Mouse (Mus musculus) fibroblast of lung, adult 2 months (primary cell): ENCODE data around the gene Galntl6.
A peak's percentile ranks its signal among the peaks of the same experiment; 100 is the strongest.
"Not testable (repeated sequence)": the region's sequence is repeated elsewhere in the genome, so short reads cannot be mapped to it uniquely, and the experiment has no call there.

Experiments used
- DNase-seq: peaks from one replicate; pipeline ENCODE4 v3.0.0-alpha.2; 2011; ENCODE audit warnings: low read depth

Galntl6 gene

DNA sequence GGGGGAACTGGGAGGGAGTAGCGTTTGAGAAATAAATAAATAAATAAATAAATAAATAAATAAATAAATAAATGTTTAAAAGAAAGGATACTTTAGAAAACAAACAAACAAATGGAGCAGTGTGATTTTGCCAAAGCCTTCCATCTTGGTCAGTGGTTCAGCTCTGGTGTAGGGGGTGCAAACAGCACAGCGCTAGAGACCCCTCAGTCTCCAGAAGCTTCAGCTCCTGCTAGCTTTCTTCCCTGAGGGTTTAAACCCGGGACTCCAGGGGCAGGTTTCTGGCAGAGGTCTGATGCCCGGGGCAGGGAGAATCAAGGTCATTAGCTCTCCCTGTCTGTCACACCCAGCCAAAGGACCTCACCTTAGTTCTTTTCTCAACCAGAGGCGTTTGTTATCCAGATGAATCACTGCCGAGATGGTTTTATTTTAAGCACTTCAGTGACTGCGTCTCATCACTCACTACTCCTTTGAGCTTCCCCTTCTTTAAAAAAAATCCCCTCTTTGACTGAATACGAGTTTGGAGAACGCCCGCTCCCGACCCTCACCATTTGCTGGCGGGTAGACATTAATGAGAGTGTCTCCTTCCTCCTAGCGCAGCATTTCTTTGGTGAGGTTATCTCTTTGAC is 1146.6 kb downstream of the Galntl6 start:
- no peak for DNase-seq

DNA sequence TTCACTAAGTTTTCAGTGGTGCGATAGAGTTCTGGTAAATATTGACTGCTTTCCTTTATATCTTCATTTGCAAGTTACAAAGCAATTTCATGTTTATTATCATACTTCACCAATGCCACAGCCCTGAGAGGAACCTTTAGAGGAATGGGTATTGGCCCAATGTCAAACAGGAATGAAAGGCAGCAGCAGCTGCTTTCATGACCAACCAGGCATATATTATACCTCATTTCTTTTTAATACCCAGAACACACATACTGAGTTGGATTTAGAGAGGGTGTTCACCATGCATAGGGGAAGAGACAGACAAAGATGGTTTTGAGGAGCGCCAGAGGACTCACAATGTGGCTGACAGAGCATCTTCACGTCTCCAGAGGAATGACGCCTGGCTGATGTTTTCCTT is 1147.2 kb downstream of the Galntl6 start:
- no peak for DNase-seq

DNA sequence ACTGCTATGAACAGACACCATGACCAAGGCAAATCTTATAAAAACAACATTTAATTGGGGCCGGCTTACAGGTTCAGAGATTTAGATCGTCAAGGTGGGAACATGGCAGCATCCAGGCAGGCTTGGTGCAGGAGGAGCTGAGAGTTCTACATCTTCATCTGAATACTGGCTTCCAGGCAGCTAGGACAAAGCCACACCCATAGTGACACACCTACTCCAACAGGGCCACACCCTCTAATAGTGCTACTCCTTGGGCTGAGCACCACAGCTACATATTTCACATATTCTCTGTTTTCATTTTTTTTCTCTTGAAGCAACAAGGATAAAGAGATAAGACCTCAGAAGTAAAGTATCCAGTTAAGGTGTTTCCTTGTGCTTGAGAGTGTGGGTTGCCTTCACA is 1149.8 kb downstream of the Galntl6 start:
- not testable (repeated sequence) for DNase-seq

DNA sequence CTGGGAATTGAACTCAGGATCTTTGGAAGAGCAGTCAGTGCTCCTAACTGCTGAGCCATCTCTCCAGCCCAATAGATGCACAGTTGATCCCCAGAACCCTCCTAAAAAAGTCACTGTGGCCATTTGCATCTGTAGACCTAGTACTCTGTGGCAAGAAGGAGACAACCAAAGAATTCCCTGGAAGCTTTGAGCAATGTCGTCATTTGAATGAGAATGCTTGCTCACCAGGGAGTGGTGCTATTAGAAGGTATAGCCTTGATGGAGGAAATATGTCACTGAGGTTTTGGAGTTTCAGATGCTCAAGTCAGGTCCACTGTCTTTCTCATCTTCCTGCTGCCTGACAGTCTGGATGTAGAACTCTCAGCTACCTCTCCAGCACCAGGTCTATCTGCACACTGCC is 1151.5 kb downstream of the Galntl6 start:
- no peak for DNase-seq

DNA sequence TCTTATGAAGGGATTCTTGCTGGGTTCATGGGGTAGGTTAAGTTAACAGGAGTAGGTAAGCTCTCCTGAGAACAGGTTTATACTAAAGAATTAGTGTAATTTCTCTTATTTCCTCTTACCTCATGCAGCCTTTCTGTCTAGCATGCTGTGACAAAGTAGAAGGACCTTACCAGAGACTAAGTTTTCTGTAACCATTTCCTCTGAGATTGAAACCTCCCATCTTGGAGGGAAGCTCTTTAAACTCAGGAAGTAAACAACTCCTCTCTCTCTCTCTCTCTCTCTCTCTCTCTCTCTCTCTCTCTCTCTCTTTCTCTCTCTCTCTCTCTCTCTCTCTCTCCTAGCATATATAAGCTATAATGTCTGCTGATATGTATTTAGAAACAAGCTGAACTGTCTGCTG is 1153.6 kb downstream of the Galntl6 start:
- DNase-seq = no peak

DNA sequence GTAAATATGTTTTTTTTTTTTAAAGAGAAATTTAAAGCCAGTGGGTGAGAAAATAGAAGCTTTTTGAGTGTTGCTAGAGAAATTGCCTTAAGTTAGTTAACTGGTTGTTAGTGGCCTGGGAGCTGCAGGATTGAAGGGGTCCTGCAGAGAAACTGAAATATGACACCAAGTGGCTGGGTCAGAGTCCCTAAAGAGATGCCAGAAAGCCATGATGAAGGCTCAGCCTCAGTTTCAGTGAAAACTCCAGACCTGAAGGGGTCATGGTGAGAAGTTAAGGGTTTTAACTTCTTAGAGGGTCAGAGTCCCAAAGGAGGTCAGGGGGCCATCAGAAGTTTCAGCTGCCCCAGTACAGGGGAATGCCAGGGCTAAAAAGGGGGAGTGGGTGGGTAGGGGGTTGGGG is 1155.0 kb downstream of the Galntl6 start:
- DNase-seq = no peak

DNA sequence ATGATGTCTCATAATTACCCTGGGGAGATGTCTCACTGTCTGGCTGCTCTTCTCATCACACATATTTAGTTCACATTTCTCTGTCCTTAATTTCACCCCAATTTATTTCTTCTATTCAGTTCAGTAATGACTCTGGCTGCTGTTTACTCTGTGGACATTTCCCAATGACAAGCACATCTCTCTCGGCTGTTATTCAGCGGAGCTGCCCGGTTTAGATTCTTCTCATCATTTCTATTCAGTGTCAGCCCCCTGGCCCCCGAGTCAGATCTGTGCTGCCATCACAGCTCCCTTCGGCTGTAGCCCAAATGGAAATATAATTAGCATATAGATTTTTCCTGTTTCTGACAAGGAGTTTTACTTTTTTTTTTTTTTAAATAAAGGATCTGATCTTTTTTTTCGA is 1158.4 kb downstream of the Galntl6 start:
- no peak for DNase-seq

DNA sequence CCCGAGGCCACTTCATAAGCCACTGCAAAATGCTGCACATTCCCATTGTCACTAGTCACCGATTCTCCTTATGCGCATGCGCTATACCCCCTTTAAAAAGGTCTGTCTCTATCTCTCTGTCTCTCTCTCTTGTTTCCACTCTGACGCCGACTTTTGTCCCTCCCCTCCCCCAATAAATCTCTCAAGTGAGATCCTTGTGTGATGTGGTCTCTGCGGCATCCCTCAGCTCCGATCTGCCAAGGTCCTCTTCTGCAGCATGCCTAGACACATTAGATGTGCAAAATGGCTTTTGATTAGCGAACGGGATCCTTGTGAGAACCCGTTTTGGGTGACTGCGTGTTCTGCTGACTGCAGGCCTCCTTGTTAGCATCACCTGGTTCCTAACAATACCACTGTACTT is 1168.8 kb downstream of the Galntl6 start:
- no peak for DNase-seq

DNA sequence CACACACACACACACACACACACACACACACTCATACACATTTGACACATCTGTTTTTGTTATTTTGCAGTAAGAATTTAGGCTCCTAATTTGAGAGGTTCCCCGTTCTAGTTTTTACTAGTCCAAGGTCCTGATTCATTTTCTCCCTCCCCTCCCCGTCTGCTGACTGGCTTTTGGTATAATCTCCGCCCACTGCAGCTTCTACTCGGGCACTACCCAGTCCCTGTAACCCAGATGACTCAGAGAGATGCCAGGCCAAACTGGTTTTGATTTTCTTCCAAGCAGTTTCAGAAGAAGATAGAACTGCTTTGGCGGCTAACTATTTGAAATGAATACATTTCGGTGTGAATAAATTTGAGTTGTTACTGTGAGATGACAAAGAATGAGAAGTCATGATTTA is 1170.5 kb downstream of the Galntl6 start:
- peak; percentile 67 for DNase-seq

DNA sequence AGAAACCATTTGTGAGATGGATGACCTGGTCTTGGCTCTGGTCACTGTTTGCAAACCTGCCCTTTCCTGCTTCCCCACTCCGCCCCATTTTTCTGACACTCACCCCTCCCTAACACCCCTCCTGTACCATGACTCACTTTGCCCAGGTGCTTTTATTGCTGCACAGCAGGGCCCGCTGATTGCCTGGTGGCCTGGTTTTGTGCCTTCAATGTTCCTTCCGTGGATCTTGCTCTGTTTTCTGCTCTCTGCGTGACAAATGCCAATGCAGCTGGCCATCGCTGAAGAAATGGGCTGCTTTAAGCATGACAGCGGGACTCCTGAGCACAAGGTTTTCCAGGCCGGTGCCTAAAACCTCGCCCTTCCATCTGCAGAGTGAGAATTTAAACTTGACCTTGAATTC is 1171.1 kb downstream of the Galntl6 start:
- DNase-seq = no peak

DNA sequence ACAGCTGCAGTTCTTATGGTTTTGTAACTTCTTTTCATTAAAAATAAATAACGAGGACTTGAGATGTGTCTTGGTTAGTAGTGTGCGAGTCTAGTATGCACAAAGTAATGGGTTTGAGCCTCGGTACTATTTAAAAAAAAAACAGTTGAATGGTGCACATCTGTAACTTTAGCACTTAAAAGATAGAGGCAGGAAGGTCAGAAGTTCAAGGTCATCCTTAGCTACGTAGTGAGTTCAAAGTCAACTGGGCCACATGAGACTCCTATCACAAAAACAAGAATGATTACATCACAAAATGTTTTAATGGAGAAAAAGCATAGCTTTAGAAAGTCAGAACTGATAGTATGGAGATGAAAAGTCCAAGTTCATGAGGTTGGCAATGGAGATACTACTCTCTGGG is 1175.2 kb downstream of the Galntl6 start:
- DNase-seq = no peak

DNA sequence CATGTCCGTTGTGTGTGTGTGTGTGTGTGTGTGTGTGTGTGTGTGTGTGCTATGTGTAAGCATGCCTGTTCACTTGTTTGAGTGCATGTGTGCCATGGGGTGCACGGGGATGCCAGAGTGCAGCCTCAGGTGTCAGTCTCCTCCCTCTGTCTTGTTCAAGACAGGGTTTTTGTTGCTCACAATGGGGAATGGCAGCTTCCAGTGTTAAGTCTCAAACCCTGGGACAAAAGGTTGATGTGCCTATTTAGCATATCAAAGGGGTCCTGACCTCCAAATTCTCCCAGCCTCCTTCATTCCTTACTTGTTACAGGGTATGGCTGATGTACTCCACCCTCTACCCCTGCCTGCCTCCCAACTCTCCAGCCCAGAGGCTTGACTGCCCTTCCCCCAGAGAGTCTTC is 1179.6 kb downstream of the Galntl6 start:
- no peak for DNase-seq

DNA sequence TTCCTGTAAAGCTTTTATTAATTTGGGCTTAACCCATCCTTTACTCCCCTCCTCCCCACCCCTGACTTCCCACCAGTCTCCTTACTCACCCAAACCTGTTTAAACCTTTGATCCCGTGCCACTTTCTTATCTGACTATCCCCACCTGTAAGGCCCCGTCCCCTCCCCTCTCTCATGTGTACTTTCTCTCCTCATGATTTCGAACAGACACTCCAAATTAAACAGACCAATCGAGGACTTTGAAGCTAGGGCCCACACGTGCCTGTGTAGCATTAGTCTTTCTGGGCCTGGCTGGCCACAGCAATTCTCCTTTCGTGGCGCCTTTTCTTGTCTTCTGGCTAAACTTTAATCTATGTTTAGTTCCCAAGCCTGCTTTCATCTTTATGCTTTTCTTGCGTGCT is 1180.8 kb downstream of the Galntl6 start:
- no peak for DNase-seq

DNA sequence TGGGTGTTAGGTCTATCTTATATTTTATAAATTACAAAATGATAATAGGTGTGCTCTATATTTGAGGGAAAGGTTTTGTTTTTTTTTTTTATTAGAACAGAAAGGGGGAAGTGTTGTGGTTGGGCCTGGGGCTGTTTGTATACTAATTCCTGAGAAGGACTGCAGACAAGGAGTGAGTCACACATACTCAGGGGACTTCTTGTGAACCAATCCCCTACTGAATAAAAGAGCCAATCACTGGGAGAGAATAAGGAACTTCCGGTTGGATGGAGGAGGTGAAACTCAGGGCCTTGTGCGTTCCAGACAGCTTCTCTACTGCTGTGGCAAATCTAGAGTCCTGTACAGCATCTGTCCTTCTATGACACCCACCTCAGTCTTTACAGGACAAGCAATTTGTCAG is 1184.2 kb downstream of the Galntl6 start:
- no peak for DNase-seq

DNA sequence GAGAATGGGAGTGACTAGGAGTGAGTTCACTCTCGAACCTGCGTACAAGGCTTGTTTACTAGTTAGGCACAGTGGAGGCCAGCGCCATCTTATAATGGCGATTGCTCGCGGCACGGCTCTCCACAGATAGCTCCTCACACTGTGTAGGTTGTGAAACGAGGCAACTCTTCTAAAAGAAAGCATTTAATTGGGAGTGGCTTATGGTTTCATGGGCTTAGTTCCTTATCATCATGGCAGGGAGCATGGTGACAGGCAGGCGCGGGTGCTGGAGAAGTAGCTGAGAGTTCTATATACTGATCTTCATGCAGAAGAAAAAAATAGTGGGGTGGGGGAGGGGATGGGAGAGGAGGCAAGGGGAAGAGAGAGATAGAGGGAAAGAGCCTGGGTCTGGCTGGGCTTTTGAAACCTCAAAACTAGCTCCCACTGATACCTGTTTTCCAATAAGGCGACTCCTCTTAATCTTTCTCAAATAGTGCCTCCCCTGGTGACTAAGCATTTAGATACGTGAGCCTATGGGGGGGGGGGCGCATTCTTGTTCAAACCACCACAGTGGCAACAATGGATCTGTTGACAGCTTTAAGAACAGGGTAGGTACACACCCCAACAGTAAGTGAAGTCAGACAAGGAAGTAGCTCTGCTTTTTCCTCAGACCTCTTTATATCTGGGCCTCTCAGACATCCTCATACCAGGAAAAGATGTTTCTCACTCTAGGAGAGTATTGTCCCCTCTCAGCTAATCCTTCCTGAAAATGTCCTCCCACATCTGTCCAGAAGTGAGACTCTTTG is 1187.4 kb downstream of the Galntl6 start:
- no peak for DNase-seq
